Comparison of ENCODE assay signal across 13 mouse cellular contexts in genomic region chr3:95681365-95681764, GRCm38 (mm10). TPM values are rescaled to one million over a fixed set of nuclear protein-coding genes. Genes with fewer than 3 reads are reported as not detected.
DNase-seq lines count a peak whose midpoint lies in the region; ATAC-seq and TF ChIP-seq lines count a peak whose summit lies in the region.
"Had no signal": no experiment of that assay in that cellular context is flagged by ENCODE, and none has a peak within 500 bp of the region (broad histone marks: within the 10 kb centered on the region; RNA-seq: fewer than 3 reads in every experiment).

No protein-coding gene starts in this region.

- TF ChIP-seq CTCF in ES-Bruce4 (IDR thresholded peaks at IDR 0.05; ENCODE audit: low read depth, low read length) = no peak

- 26% methylated on average over 11 of the region's 11 CpGs for WGBS in heart, embryonic 15.5 days
- 60% methylated on average over 11 of the region's 11 CpGs for WGBS in midbrain, embryonic 10.5 days
- 71% methylated on average over 11 of the region's 11 CpGs for whole genome bisulfite sequencing in midbrain, embryonic 13.5 days

- H3K36me3 ChIP-seq in heart, embryonic 15.5 days = no peaks in the 10 kb centered on the region
- no peaks in the 10 kb centered on the region for H3K36me3 ChIP-seq in midbrain, embryonic 10.5 days
- peaks cover 14% of the 10 kb centered on the region for H3K36me3 ChIP-seq in midbrain, embryonic 13.5 days
- no peaks in the 10 kb centered on the region for H3K36me3 ChIP-seq in ES-Bruce4 (ENCODE audit: control insufficient read depth, insufficient read depth, low read length, poor library complexity, severe bottlenecking)

- H3K27me3 ChIP-seq in heart, embryonic 15.5 days = no peaks in the 10 kb centered on the region
- peaks cover 2% of the 10 kb centered on the region; the same call in 1 of the 2 replicates for H3K27me3 ChIP-seq in midbrain, embryonic 10.5 days (ENCODE audit: low read depth, poor library complexity, severe bottlenecking)
- peaks cover 3% of the 10 kb centered on the region for H3K27me3 ChIP-seq in midbrain, embryonic 13.5 days
- no peaks in the 10 kb centered on the region for H3K27me3 ChIP-seq in ES-Bruce4 (ENCODE audit: control insufficient read depth, insufficient read depth, low read length, poor library complexity, severe bottlenecking)

- H3K4me1 ChIP-seq in heart, embryonic 15.5 days (replicated peaks) = peaks cover 56% of the 10 kb centered on the region
- peaks cover 29% of the 10 kb centered on the region for H3K4me1 ChIP-seq in midbrain, embryonic 10.5 days
- peaks cover 8% of the 10 kb centered on the region for H3K4me1 ChIP-seq in midbrain, embryonic 13.5 days (replicated peaks)
- H3K4me1 ChIP-seq in ES-Bruce4 (ENCODE audit: control insufficient read depth, insufficient read depth, low read length) = peaks cover 12% of the 10 kb centered on the region

- H3K27ac ChIP-seq in heart, embryonic 15.5 days = no peak overlapping the region
- H3K27ac ChIP-seq in midbrain, embryonic 10.5 days (replicated peaks) = peak overlapping the region; percentile 25; the same call in 1 of the 2 replicates
- H3K27ac ChIP-seq in midbrain, embryonic 13.5 days = no peak overlapping the region
- H3K27ac ChIP-seq in ES-Bruce4 (ENCODE audit: insufficient read depth, low read length) = no peak overlapping the region
- H3K27ac ChIP-seq: liver, embryonic 15.5 days had no signal

- intact Hi-C loops in heart, postnatal 14 days (cut with DNase I) = loop anchor here (5.0 kb wide), 1 partner anchor 81 kb away; the partner anchor contains the start of gene Tars2

- no peak for ATAC-seq in heart, embryonic 15.5 days (replicated peaks; ENCODE audit: insufficient number of reproducible peaks, insufficient read depth, low FRiP score, low read depth)
- ATAC-seq in midbrain, embryonic 13.5 days = no peak
- peak; percentile 46 for ATAC-seq in inflammation-experienced regulatory T-cells, adult 6 months

- no peak for DNase-seq in heart, postnatal 14 days
- no peak for DNase-seq in midbrain, embryonic 10.5 days (ENCODE audit: low spot score)
- DNase-seq in right cerebral cortex, postnatal 4 days = no peak
- no peak for DNase-seq in kidney, adult 11 months
- DNase-seq: cerebellum, adult 18-20 months; heart, postnatal 36 days; kidney, adult 9 months had no signal

- H3K9ac ChIP-seq in heart, embryonic 15.5 days = 0 out of 2 replicates have a peak overlapping the region, but pooled peaks have one; percentile 1
- no peak overlapping the region for H3K9ac ChIP-seq in midbrain, embryonic 13.5 days (replicated peaks)
- peak overlapping the region; percentile 22 for H3K9ac ChIP-seq in ES-Bruce4 (ENCODE audit: low read depth, poor library complexity, severe bottlenecking)
- H3K9ac ChIP-seq: liver, embryonic 15.5 days had no signal

- no peak for TF ChIP-seq EP300 in ES-Bruce4 (IDR thresholded peaks at IDR 0.05; ENCODE audit: insufficient read depth, low read depth, low read length)

- 0 out of 2 replicates have a peak overlapping the region, but pooled peaks have one; percentile 15 for H3K4me2 ChIP-seq in heart, embryonic 15.5 days
- no peak overlapping the region for H3K4me2 ChIP-seq in midbrain, embryonic 13.5 days (replicated peaks)
- H3K4me2 ChIP-seq: liver, embryonic 15.5 days had no signal

- H3K4me3 ChIP-seq in heart, embryonic 15.5 days = no peak overlapping the region
- H3K4me3 ChIP-seq in midbrain, embryonic 10.5 days = no peak overlapping the region
- no peak overlapping the region for H3K4me3 ChIP-seq in midbrain, embryonic 13.5 days (replicated peaks)
- H3K4me3 ChIP-seq in ES-Bruce4 (ENCODE audit: low read depth, low read length) = peak overlapping the region; percentile 10; the same call in 1 of the 2 replicates
- H3K4me3 ChIP-seq: liver, embryonic 15.5 days had no signal

- H3K9me3 ChIP-seq in heart, embryonic 15.5 days (replicated peaks) = no peaks in the 10 kb centered on the region
- no peaks in the 10 kb centered on the region for H3K9me3 ChIP-seq in midbrain, embryonic 10.5 days (replicated peaks)
- H3K9me3 ChIP-seq in midbrain, embryonic 13.5 days = no peaks in the 10 kb centered on the region
- no peaks in the 10 kb centered on the region for H3K9me3 ChIP-seq in ES-Bruce4 (replicated peaks; ENCODE audit: control insufficient read depth, insufficient read depth, low read length, poor library complexity, severe bottlenecking)
- H3K9me3 ChIP-seq: liver, embryonic 15.5 days had no signal

- no peak for TF ChIP-seq POLR2A in ES-Bruce4 (IDR thresholded peaks at IDR 0.05; ENCODE audit: insufficient read depth, low read length)

RNA-seq across cellular contexts. Expression of gene Adamtsl4, which starts 6.4 kb away (rescaled TPM):
- polyA plus RNA-seq in heart, embryonic 15.5 days (2015; fragmentation: Nextera tagmentation; extraction: Ambion mirVana) = 6.9 and 10.6 TPM in 2 replicates
- total RNA-seq in heart, postnatal 14 days (2021) = 10 to 100 TPM; 48.3 to 57.2 TPM
- polyA plus RNA-seq in midbrain, embryonic 10.5 days (2016; fragmentation: Nextera tagmentation; extraction: Ambion mirVana) = 0.78 and 1.4 TPM in 2 replicates
- 0.68 and 1.9 TPM in 2 replicates for polyA plus RNA-seq in midbrain, embryonic 13.5 days (2015; fragmentation: Nextera tagmentation; extraction: Ambion mirVana)
- polyA plus RNA-seq in ES-Bruce4 (2011; ENCODE audit: insufficient read depth, insufficient read length, low read depth, missing spikeins) = 6.9 and 10.1 TPM in 2 replicates
- polyA plus RNA-seq in inflammation-experienced regulatory T-cells, adult 6 months (2017; shearing (Covaris generic)) = 1 to 10 TPM; 2.0 to 4.6 (median 2.2) TPM
- total RNA-seq: megakaryocyte-erythroid progenitor cell, adult 5-6 weeks had no signal

RNA-seq across cellular contexts. Expression of gene Mcl1, which starts 22.8 kb away (rescaled TPM):
- 38.4 and 45.4 TPM in 2 replicates for polyA plus RNA-seq in heart, embryonic 15.5 days (2015; fragmentation: Nextera tagmentation; extraction: Ambion mirVana)
- 100 to 1,000 TPM; 161 to 165 TPM for total RNA-seq in heart, postnatal 14 days (2021)
- polyA plus RNA-seq in midbrain, embryonic 10.5 days (2016; fragmentation: Nextera tagmentation; extraction: Ambion mirVana) = 41.9 and 47.6 TPM in 2 replicates
- polyA plus RNA-seq in midbrain, embryonic 13.5 days (2015; fragmentation: Nextera tagmentation; extraction: Ambion mirVana) = 46.9 and 56.3 TPM in 2 replicates
- 247 and 264 TPM in 2 replicates for polyA plus RNA-seq in ES-Bruce4 (2011; ENCODE audit: insufficient read depth, insufficient read length, low read depth, missing spikeins)
- 10 to 100 TPM; 50.5 to 86.1 (median 61.6) TPM for polyA plus RNA-seq in inflammation-experienced regulatory T-cells, adult 6 months (2017; shearing (Covaris generic))

RNA-seq across cellular contexts. Expression of gene Ensa, which starts 56.6 kb away (rescaled TPM):
- 45.8 and 53.7 TPM in 2 replicates for polyA plus RNA-seq in heart, embryonic 15.5 days (2015; fragmentation: Nextera tagmentation; extraction: Ambion mirVana)
- 10 to 100 TPM; 62.5 to 63.7 TPM for total RNA-seq in heart, postnatal 14 days (2021)
- polyA plus RNA-seq in midbrain, embryonic 10.5 days (2016; fragmentation: Nextera tagmentation; extraction: Ambion mirVana) = 90.1 and 101 TPM in 2 replicates
- 116 TPM in 2 replicates for polyA plus RNA-seq in midbrain, embryonic 13.5 days (2015; fragmentation: Nextera tagmentation; extraction: Ambion mirVana)
- polyA plus RNA-seq in ES-Bruce4 (2011; ENCODE audit: insufficient read depth, insufficient read length, low read depth, missing spikeins) = 67.4 and 68.5 TPM in 2 replicates
- polyA plus RNA-seq in inflammation-experienced regulatory T-cells, adult 6 months (2017; shearing (Covaris generic)) = 10 to 100 TPM; 68.7 to 89.9 (median 76.3) TPM

RNA-seq across cellular contexts. Expression of gene Ecm1, which starts 58.0 kb away (rescaled TPM):
- 56.3 and 60.6 TPM in 2 replicates for polyA plus RNA-seq in heart, embryonic 15.5 days (2015; fragmentation: Nextera tagmentation; extraction: Ambion mirVana)
- 10 to 100 TPM; 46.0 to 59.8 TPM for total RNA-seq in heart, postnatal 14 days (2021)
- 18.1 and 19.5 TPM in 2 replicates for polyA plus RNA-seq in midbrain, embryonic 10.5 days (2016; fragmentation: Nextera tagmentation; extraction: Ambion mirVana)
- polyA plus RNA-seq in midbrain, embryonic 13.5 days (2015; fragmentation: Nextera tagmentation; extraction: Ambion mirVana) = 11.3 and 11.8 TPM in 2 replicates
- 9.9 and 17.4 TPM in 2 replicates for polyA plus RNA-seq in ES-Bruce4 (2011; ENCODE audit: insufficient read depth, insufficient read length, low read depth, missing spikeins)
- 100 to 1,000 TPM in 1 of 3 experiments, 10 to 100 TPM in 2; 30.0 to 103 (median 70.1) TPM for polyA plus RNA-seq in inflammation-experienced regulatory T-cells, adult 6 months (2017; shearing (Covaris generic))
